Mouse (Mus musculus): ENCODE measurements around the gene Klra1.

DNA sequence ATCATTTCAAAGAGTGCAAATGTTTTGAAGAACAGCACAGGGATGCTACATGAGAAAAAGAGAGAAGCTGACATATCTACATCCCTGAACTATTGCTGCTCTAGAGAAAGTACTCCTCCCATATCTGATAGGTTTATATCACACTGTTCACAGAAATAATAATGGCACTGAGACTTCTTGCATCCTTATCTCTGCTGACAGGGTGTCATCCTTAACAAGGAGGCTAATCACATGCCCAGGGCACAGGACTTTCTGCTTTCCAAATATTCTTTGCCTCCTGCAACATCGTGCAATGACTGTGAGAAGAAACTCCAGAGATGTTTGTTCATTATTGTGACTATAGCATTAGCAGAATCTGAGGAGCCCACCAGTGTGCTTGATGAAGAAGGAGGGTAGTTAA lies 871 bp downstream of the Klra1 start:
- TF ChIP-seq EP300 (IDR thresholded peaks at IDR 0.05) (no peak), CTCF (IDR thresholded peaks at IDR 0.05) (no peak)
